Mouse (Mus musculus): ENCODE measurements at regions not wholly inside any gene's neighbourhood (a gene's known extent, or its start where the extent isn't known, plus 50 kb on each side); places are given as distances from the start of the nearest gene placed in this dataset.

- no peak for TF ChIP-seq E2F4 (IDR thresholded peaks at IDR 0.05; ENCODE audit: borderline replicate concordance, low read depth, low read length)
- no peak for TF ChIP-seq ZMIZ1 (IDR thresholded peaks at IDR 0.05; ENCODE audit: low read depth, low read length)
- no peak for TF ChIP-seq GABPA (IDR thresholded peaks at IDR 0.05; ENCODE audit: low read depth, low read length)
- TF ChIP-seq CTCF (IDR thresholded peaks at IDR 0.05 in 2 of 3, conservative IDR thresholded peaks at IDR 0.05 in 1 of 3; ENCODE audit: control insufficient read depth in 1 of 3, insufficient read depth in 1 of 3, low read depth in 2 of 3, low read length in 3 of 3, poor library complexity in 1 of 3, severe bottlenecking in 1 of 3) = no peak
- no peak for TF ChIP-seq POLR2A (IDR thresholded peaks at IDR 0.05; ENCODE audit: control insufficient read depth in 1 of 2, insufficient read depth in 1 of 2, low read depth in 1 of 2, low read length in 2 of 2, poor library complexity in 1 of 2)
- no peak for TF ChIP-seq HCFC1 (IDR thresholded peaks at IDR 0.05; ENCODE audit: low read depth, low read length)
- TF ChIP-seq EP300 (IDR thresholded peaks at IDR 0.05; ENCODE audit: low read depth in 1 of 2, low read length in 2 of 2) = no peak
- TF ChIP-seq SMC3 (IDR thresholded peaks at IDR 0.05; ENCODE audit: low read depth, low read length) = no peak
- no peak for TF ChIP-seq GATA1 (IDR thresholded peaks at IDR 0.05; ENCODE audit: low read depth, low read length)
- TF ChIP-seq RAD21 (IDR thresholded peaks at IDR 0.05; ENCODE audit: low read depth, low read length) = no peak
- TF ChIP-seq MYB (IDR thresholded peaks at IDR 0.05; ENCODE audit: low read depth, low read length) = no peak
- TF ChIP-seq BHLHE40 (IDR thresholded peaks at IDR 0.05; ENCODE audit: borderline replicate concordance, low read depth, low read length) = no peak
These were observed 121.6 kb upstream of the Pmepa1 start for GRCm38 (mm10) chr2:173397846-173398331.
